ENCODE assay signal across 8 mouse cellular contexts in the genomic region with DNA sequence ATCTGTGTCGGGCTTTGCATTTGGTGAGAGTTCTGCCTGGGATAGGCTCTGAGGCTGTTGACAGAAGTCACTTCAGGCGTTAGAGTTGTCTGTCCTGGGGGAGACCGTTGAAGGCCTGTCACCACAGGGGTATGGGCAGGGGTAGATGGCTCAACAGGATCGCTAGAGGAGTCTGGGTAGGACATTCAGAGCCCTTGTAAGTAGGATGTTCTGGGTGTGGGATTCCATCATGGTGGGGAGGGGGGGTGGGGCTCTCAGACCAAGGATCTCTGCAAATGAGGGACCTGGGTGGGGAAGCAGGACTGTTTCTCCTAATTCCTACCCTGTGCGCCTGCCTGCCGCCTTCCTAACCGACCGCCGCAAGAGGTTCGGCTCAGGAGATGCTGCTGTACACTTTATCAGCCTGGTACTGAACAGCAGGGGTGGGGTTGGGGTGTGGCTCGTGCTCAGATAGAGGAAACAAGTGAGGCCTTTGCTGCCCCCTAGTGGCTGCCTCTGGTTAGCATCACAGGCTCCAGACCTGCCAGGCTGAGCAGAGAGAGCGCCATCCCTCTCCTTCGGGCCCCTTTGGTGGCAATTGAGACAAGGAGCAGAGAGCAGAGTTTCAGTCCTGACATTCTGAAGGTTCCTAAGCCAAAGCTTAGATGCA. TPM values are rescaled to one million over a fixed set of nuclear protein-coding genes. Genes with fewer than 3 reads are reported as not detected.
DNase-seq lines count a peak whose midpoint lies in the region; ATAC-seq and TF ChIP-seq lines count a peak whose summit lies in the region.

No protein-coding gene starts in this region.

- DNase-seq in CD4-positive helper T cell, adult 2 months (ENCODE audit: low read depth, low spot score), result peak; percentile 87
- DNase-seq in brain, embryonic 14.5 days (ENCODE audit: low read depth), result peak; percentile 90
- DNase-seq in forebrain, embryonic 10.5 days (ENCODE audit: extremely low spot score, low spot score), result peak; percentile 91
- peak; percentile 93 for DNase-seq in kidney, postnatal 14 days
- DNase-seq in natural killer cell, adult 2 months (ENCODE audit: low spot score in 2 of 2), result peak; percentile 83 to 88

- H3K9ac ChIP-seq in heart, embryonic 15.5 days, result no peak overlapping the region
- no peak overlapping the region for H3K9ac ChIP-seq in liver, embryonic 12.5 days
- H3K9ac ChIP-seq in stomach, embryonic 14.5 days (replicated peaks; ENCODE audit: low read depth, low read length), result no peak overlapping the region

- peaks cover 39% of the 10 kb centered on the region for H3K27me3 ChIP-seq in forebrain, embryonic 10.5 days (ENCODE audit: poor library complexity, severe bottlenecking)
- no peaks in the 10 kb centered on the region for H3K27me3 ChIP-seq in heart, embryonic 15.5 days
- peaks cover 50% of the 10 kb centered on the region for H3K27me3 ChIP-seq in liver, embryonic 12.5 days (replicated peaks)
- no peaks in the 10 kb centered on the region for H3K27me3 ChIP-seq in stomach, embryonic 14.5 days (ENCODE audit: control insufficient read depth, insufficient read depth, low read length)

- ATAC-seq in heart, embryonic 15.5 days (replicated peaks; ENCODE audit: insufficient number of reproducible peaks, insufficient read depth, low FRiP score, low read depth), result peak; percentile 56
- peak; percentile 88 for ATAC-seq in liver, embryonic 12.5 days
- ATAC-seq in stomach, embryonic 14.5 days (ENCODE audit: insufficient number of reproducible peaks, insufficient read depth, low FRiP score, low read depth), result peak; percentile 71

- peak; percentile 93 for TF ChIP-seq CTCF in brain, embryonic 14.5 days (IDR thresholded peaks at IDR 0.05; ENCODE audit: borderline replicate concordance, extremely low read depth, insufficient read depth, insufficient read length)

- H3K4me1 ChIP-seq in forebrain, embryonic 10.5 days, result peaks cover 33% of the 10 kb centered on the region
- H3K4me1 ChIP-seq in heart, embryonic 15.5 days (replicated peaks), result peaks cover 40% of the 10 kb centered on the region
- H3K4me1 ChIP-seq in liver, embryonic 12.5 days, result peaks cover 47% of the 10 kb centered on the region
- H3K4me1 ChIP-seq in stomach, embryonic 14.5 days (ENCODE audit: control insufficient read depth, insufficient read depth, low read length), result peaks cover 14% of the 10 kb centered on the region

- H3K27ac ChIP-seq in forebrain, embryonic 10.5 days, result no peak overlapping the region
- H3K27ac ChIP-seq in heart, embryonic 15.5 days, result no peak overlapping the region; the same call in 1 of the 2 replicates
- H3K27ac ChIP-seq in liver, embryonic 12.5 days, result 0 out of 2 replicates have a peak overlapping the region, but pooled peaks have one; percentile 21
- H3K27ac ChIP-seq in stomach, embryonic 14.5 days (ENCODE audit: low read length), result peak overlapping the region; percentile 72

- no peaks in the 10 kb centered on the region for H3K9me3 ChIP-seq in forebrain, embryonic 10.5 days
- no peaks in the 10 kb centered on the region for H3K9me3 ChIP-seq in heart, embryonic 15.5 days (replicated peaks)
- H3K9me3 ChIP-seq in liver, embryonic 12.5 days (replicated peaks), result no peaks in the 10 kb centered on the region
- no peaks in the 10 kb centered on the region for H3K9me3 ChIP-seq in stomach, embryonic 14.5 days (ENCODE audit: control insufficient read depth, low read depth, low read length)

- H3K36me3 ChIP-seq in forebrain, embryonic 10.5 days (replicated peaks), result no peaks in the 10 kb centered on the region
- peaks cover 16% of the 10 kb centered on the region for H3K36me3 ChIP-seq in heart, embryonic 15.5 days
- H3K36me3 ChIP-seq in liver, embryonic 12.5 days, result peaks cover 17% of the 10 kb centered on the region
- peaks cover 27% of the 10 kb centered on the region; the same call in 1 of the 2 replicates for H3K36me3 ChIP-seq in stomach, embryonic 14.5 days (ENCODE audit: control insufficient read depth, insufficient read depth, low read length)

- TF ChIP-seq POLR2A in brain, embryonic 14.5 days (IDR thresholded peaks at IDR 0.05; ENCODE audit: borderline replicate concordance, extremely low read depth, insufficient read depth, insufficient read length, poor library complexity, severe bottlenecking), result no peak

- peak overlapping the region; percentile 45; the same call in 1 of the 2 replicates for H3K4me2 ChIP-seq in heart, embryonic 15.5 days
- H3K4me2 ChIP-seq in liver, embryonic 12.5 days, result peak overlapping the region; percentile 52
- H3K4me2 ChIP-seq in stomach, embryonic 14.5 days (replicated peaks; ENCODE audit: low read depth, low read length), result peak overlapping the region; percentile 16; the same call in 1 of the 2 replicates

- peak overlapping the region; percentile 19 for H3K4me3 ChIP-seq in forebrain, embryonic 10.5 days
- no peak overlapping the region for H3K4me3 ChIP-seq in heart, embryonic 15.5 days
- no peak overlapping the region for H3K4me3 ChIP-seq in liver, embryonic 12.5 days
- no peak overlapping the region for H3K4me3 ChIP-seq in stomach, embryonic 14.5 days (ENCODE audit: low read depth, low read length)

- 15% methylated on average over 13 of the region's 13 CpGs for WGBS in forebrain, embryonic 10.5 days
- 7% methylated on average over 13 of the region's 13 CpGs for WGBS in heart, embryonic 15.5 days
- 4% methylated on average over 13 of the region's 13 CpGs for WGBS in liver, embryonic 12.5 days (ENCODE audit: insufficient replicate concordance)
- 12% methylated on average over 13 of the region's 13 CpGs for WGBS in stomach, embryonic 14.5 days

RNA-seq across cellular contexts. Expression of gene Lgals2, which starts 3.7 kb away (rescaled TPM):
- polyA plus RNA-seq in brain, embryonic 14.5 days (2012; rRNA removed), result 0.16 and 0.19 TPM in 2 replicates
- polyA plus RNA-seq in forebrain, embryonic 10.5 days (2016; fragmentation: Nextera tagmentation; extraction: Ambion mirVana), result not detected in 2 replicates
- polyA plus RNA-seq in heart, embryonic 15.5 days (2015; fragmentation: Nextera tagmentation; extraction: Ambion mirVana), result 0.43 and 0.45 TPM in 2 replicates
- 7.0 and 9.5 TPM in 2 replicates for polyA plus RNA-seq in liver, embryonic 12.5 days (2016; fragmentation: Nextera tagmentation; extraction: Ambion mirVana)
- polyA plus RNA-seq in stomach, embryonic 14.5 days (2014; fragmentation: Nextera tagmentation; extraction: Ambion mirVana), result 30.0 and 39.7 TPM in 2 replicates

RNA-seq across cellular contexts. Expression of gene Cdc42ep1, which starts 9.2 kb away (rescaled TPM):
- 9.3 and 13.5 TPM in 2 replicates for polyA plus RNA-seq in brain, embryonic 14.5 days (2012; rRNA removed)
- 12.6 and 12.7 TPM in 2 replicates for polyA plus RNA-seq in forebrain, embryonic 10.5 days (2016; fragmentation: Nextera tagmentation; extraction: Ambion mirVana)
- 32.0 and 40.4 TPM in 2 replicates for polyA plus RNA-seq in heart, embryonic 15.5 days (2015; fragmentation: Nextera tagmentation; extraction: Ambion mirVana)
- polyA plus RNA-seq in liver, embryonic 12.5 days (2016; fragmentation: Nextera tagmentation; extraction: Ambion mirVana), result 17.6 and 18.1 TPM in 2 replicates
- 40.7 and 41.7 TPM in 2 replicates for polyA plus RNA-seq in stomach, embryonic 14.5 days (2014; fragmentation: Nextera tagmentation; extraction: Ambion mirVana)

RNA-seq across cellular contexts. Expression of gene Gga1, which starts 25.4 kb away (rescaled TPM):
- 76.1 and 79.1 TPM in 2 replicates for polyA plus RNA-seq in brain, embryonic 14.5 days (2012; rRNA removed)
- 46.8 and 52.6 TPM in 2 replicates for polyA plus RNA-seq in forebrain, embryonic 10.5 days (2016; fragmentation: Nextera tagmentation; extraction: Ambion mirVana)
- 39.7 and 48.4 TPM in 2 replicates for polyA plus RNA-seq in heart, embryonic 15.5 days (2015; fragmentation: Nextera tagmentation; extraction: Ambion mirVana)
- polyA plus RNA-seq in liver, embryonic 12.5 days (2016; fragmentation: Nextera tagmentation; extraction: Ambion mirVana), result 32.2 and 33.5 TPM in 2 replicates
- 38.2 and 40.4 TPM in 2 replicates for polyA plus RNA-seq in stomach, embryonic 14.5 days (2014; fragmentation: Nextera tagmentation; extraction: Ambion mirVana)

RNA-seq across cellular contexts. Expression of gene Gm49510, which starts 47.8 kb away (rescaled TPM):
- polyA plus RNA-seq in brain, embryonic 14.5 days (2012; rRNA removed), result not detected in 2 replicates
- 0.23 and 0.35 TPM in 2 replicates for polyA plus RNA-seq in forebrain, embryonic 10.5 days (2016; fragmentation: Nextera tagmentation; extraction: Ambion mirVana)
- 0.53 TPM in 1 of 2 replicates, not detected in the other for polyA plus RNA-seq in heart, embryonic 15.5 days (2015; fragmentation: Nextera tagmentation; extraction: Ambion mirVana)
- 0.17 and 0.43 TPM in 2 replicates for polyA plus RNA-seq in liver, embryonic 12.5 days (2016; fragmentation: Nextera tagmentation; extraction: Ambion mirVana)
- 0.21 TPM in 1 of 2 replicates, not detected in the other for polyA plus RNA-seq in stomach, embryonic 14.5 days (2014; fragmentation: Nextera tagmentation; extraction: Ambion mirVana)

RNA-seq across cellular contexts. Expression of gene Sh3bp1, which starts 47.9 kb away (rescaled TPM):
- 13.6 and 14.3 TPM in 2 replicates for polyA plus RNA-seq in brain, embryonic 14.5 days (2012; rRNA removed)
- 21.0 and 21.5 TPM in 2 replicates for polyA plus RNA-seq in forebrain, embryonic 10.5 days (2016; fragmentation: Nextera tagmentation; extraction: Ambion mirVana)
- 15.1 and 24.5 TPM in 2 replicates for polyA plus RNA-seq in heart, embryonic 15.5 days (2015; fragmentation: Nextera tagmentation; extraction: Ambion mirVana)
- polyA plus RNA-seq in liver, embryonic 12.5 days (2016; fragmentation: Nextera tagmentation; extraction: Ambion mirVana), result 34.3 and 39.3 TPM in 2 replicates
- 43.5 and 51.4 TPM in 2 replicates for polyA plus RNA-seq in stomach, embryonic 14.5 days (2014; fragmentation: Nextera tagmentation; extraction: Ambion mirVana)

Comparison
In these comparisons a context has a peak if more than half of its experiments do, and no peak if none do; other contexts are left out.
1. H3K27ac ChIP-seq: peak in liver, embryonic 12.5 days (single experiment) and stomach, embryonic 14.5 days (single experiment); none in forebrain, embryonic 10.5 days (single experiment) and heart, embryonic 15.5 days (single experiment).
2. Peak in every context shown above with its lines, with median percentiles within 50 percentile points of each other: DNase-seq, ATAC-seq and H3K4me2 ChIP-seq.